20 mouse cellular contexts compared by ENCODE assay signal in genomic region chr1:191422164-191422563, GRCm38 (mm10). TPM values are rescaled to one million over a fixed set of nuclear protein-coding genes. Genes with fewer than 3 reads are reported as not detected.
A peak's percentile ranks its signal among the peaks of the same experiment; 100 is the strongest.
DNase-seq lines count a peak whose midpoint lies in the region; ATAC-seq lines count a peak whose summit lies in the region.
"Had no signal": no experiment of that assay in that cellular context is flagged by ENCODE, and none has a peak within 500 bp of the region (broad histone marks: within the 10 kb centered on the region; RNA-seq: fewer than 3 reads in every experiment).

No protein-coding gene starts in this region.

- no peak overlapping the region for H3K9ac ChIP-seq in liver, embryonic 12.5 days
- H3K9ac ChIP-seq: embryonic facial prominence, embryonic 15.5 days; lung, embryonic 15.5 days; neural tube, embryonic 12.5 days had no signal

- H3K9me3 ChIP-seq in liver, embryonic 12.5 days (replicated peaks), result no peaks in the 10 kb centered on the region
- H3K9me3 ChIP-seq: embryonic facial prominence, embryonic 15.5 days; lung, embryonic 15.5 days; neural tube, embryonic 12.5 days had no signal

- H3K36me3 ChIP-seq in liver, embryonic 12.5 days, result no peaks in the 10 kb centered on the region
- H3K36me3 ChIP-seq: embryonic facial prominence, embryonic 15.5 days; lung, embryonic 15.5 days; neural tube, embryonic 12.5 days had no signal

- H3K4me1 ChIP-seq in liver, embryonic 12.5 days, result peaks cover 52% of the 10 kb centered on the region
- H3K4me1 ChIP-seq: neural tube, embryonic 12.5 days had no signal

- no peak overlapping the region for H3K4me2 ChIP-seq in liver, embryonic 12.5 days
- H3K4me2 ChIP-seq: embryonic facial prominence, embryonic 15.5 days; heart, embryonic 11.5 days; lung, embryonic 15.5 days; neural tube, embryonic 12.5 days had no signal

- no peak overlapping the region for H3K4me3 ChIP-seq in liver, embryonic 12.5 days
- H3K4me3 ChIP-seq: embryonic facial prominence, embryonic 15.5 days; lung, embryonic 15.5 days; neural tube, embryonic 12.5 days had no signal

- no peak for ATAC-seq in liver, embryonic 12.5 days
- ATAC-seq: intestine, embryonic 16.5 days; midbrain, embryonic 16.5 days had no signal

- peak overlapping the region; percentile 57; the same call in 1 of the 2 replicates for H3K27ac ChIP-seq in liver, embryonic 12.5 days
- H3K27ac ChIP-seq: embryonic facial prominence, embryonic 15.5 days; lung, embryonic 15.5 days; neural tube, embryonic 12.5 days had no signal

- 29% methylated on average over 4 of the region's 4 CpGs for WGBS in liver, embryonic 12.5 days (ENCODE audit: insufficient replicate concordance)

- DNase-seq in liver, result no peak
- DNase-seq in CD8-positive naive resting alpha-beta T cell, adult 2 months (ENCODE audit: low read depth in 2 of 2, low spot score in 2 of 2), result peak; percentile 40 to 43
- DNase-seq in induced T-regulatory cell, adult 2 months (ENCODE audit: low read depth), result peak; percentile 76
- DNase-seq in naive thymus-derived CD4-positive, alpha-beta T cell, adult 2 months (ENCODE audit: low read depth), result peak; percentile 71
- no peak for DNase-seq in left cerebral cortex, adult 18-20 months (ENCODE audit: low spot score in 2 of 2)
- no peak for DNase-seq in urinary bladder, postnatal 4 days (ENCODE audit: low spot score in 2 of 2)
- DNase-seq in cerebellum, postnatal 4 days (ENCODE audit: low spot score in 2 of 2), result no peak
- DNase-seq: cerebellum, adult 11-12 months; gastrocnemius, postnatal 36 days; kidney, postnatal 14 days; left cerebral cortex, postnatal 4 days; retina, postnatal 1 day had no signal

- peaks cover 3% of the 10 kb centered on the region for H3K27me3 ChIP-seq in liver, embryonic 12.5 days (replicated peaks)
- H3K27me3 ChIP-seq: CH12.LX; embryonic facial prominence, embryonic 15.5 days; lung, embryonic 15.5 days; neural tube, embryonic 12.5 days had no signal

RNA-seq across cellular contexts. Expression of gene Ppp2r5a, which starts 19.1 kb away (rescaled TPM):
- polyA plus RNA-seq in liver, embryonic 12.5 days (2016; fragmentation: Nextera tagmentation; extraction: Ambion mirVana), result 33.1 and 33.9 TPM in 2 replicates
- 10 to 100 TPM; 89.2 to 94.1 TPM for total RNA-seq in left cerebral cortex, adult 18-20 months (2021)

Comparison
In these comparisons a context has a peak if more than half of its experiments do, and no peak if none do; other contexts are left out.
1. DNase-seq: peak in CD8-positive naive resting alpha-beta T cell, adult 2 months (2 of 2), induced T-regulatory cell, adult 2 months (single experiment) and naive thymus-derived CD4-positive, alpha-beta T cell, adult 2 months (single experiment); none in liver (single experiment), left cerebral cortex, adult 18-20 months (0 of 2), urinary bladder, postnatal 4 days (0 of 2) and cerebellum, postnatal 4 days (0 of 2).